Mouse (Mus musculus) right cerebral cortex, adult 2 months (tissue): ENCODE results near the gene Zc3h12c.

Source experiments
- DNase-seq, 2 experiments: peaks; one replicate each; pipeline ENCODE4 v3.0.0; 2021 to 2022; ENCODE audit warnings: low spot score in 2 of 2

The Zc3h12c gene

GRCm38 (mm10) chr9:52167084-52167483 lies 1.3 kb downstream of the Zc3h12c start:
- DNase-seq = no peak

GRCm38 (mm10) chr9:52165706-52166090 lies 2.7 kb downstream of the Zc3h12c start:
- DNase-seq = no peak

- no peak for DNase-seq
Observed at GRCm38 (mm10) chr9:52165076-52165705, 3.2 kb downstream of the Zc3h12c start.

GRCm38 (mm10) chr9:52160512-52160911 lies 7.9 kb downstream of the Zc3h12c start:
- no peak for DNase-seq

- no peak for DNase-seq
Observed at GRCm38 (mm10) chr9:52158561-52158960, 9.8 kb downstream of the Zc3h12c start.

GRCm38 (mm10) chr9:52155417-52155816 lies 13.0 kb downstream of the Zc3h12c start:
- no peak for DNase-seq

DNA sequence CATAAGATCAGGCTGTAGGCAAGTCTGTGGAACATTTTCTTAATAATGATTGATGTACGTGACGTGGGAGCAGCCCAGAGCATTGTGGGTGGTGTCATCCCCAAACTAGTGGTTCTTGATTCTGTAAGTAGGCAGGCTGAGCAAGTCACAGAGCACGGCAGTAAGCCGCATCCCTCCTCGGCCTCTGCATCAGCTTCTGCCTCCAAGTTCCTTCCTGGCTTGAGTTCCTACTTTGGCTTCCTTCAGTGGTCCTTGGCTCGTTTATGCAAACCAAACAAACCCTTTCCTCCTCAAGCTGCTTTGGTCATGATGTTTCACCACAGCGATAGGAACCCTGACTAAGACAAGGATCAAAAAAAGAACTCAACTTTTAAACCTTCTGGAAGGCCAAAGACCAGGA lies 14.1 kb downstream of the Zc3h12c start:
- no peak for DNase-seq

DNA sequence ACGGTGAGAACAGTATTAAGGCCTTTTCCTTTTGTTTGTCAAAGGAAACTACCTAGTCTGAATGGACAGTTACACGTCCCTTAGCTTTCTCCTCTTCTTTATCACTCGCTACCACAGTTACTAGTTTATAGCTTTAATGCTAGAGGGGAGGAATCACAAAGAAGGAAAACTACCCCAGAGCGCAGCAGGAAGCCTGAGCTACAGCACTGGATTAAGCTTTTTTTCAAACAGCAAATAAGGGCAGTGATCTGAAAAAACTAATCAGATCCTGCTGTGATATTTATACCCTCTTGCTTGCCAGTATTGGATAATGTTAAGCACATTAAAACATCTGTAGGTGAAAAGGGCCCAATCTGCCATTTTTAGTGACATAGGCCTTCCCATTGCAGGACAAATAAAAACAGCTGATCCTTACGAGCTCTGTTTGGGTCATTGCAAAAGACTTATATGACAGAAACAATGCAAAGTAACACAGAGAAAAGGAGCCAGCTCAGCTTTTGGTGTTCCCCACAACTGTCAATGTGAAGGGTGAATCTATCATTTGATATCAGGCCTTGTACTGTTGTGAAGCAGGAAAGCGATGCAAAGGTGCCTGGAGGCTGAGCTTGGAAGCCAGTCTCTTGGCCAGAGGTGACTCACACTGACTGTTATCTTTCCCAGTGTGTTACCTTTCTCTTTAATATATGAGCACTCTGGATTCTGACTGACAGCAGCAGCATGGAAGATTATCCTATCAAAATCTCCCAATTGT lies 16.1 kb downstream of the Zc3h12c start:
- DNase-seq = no peak

DNA sequence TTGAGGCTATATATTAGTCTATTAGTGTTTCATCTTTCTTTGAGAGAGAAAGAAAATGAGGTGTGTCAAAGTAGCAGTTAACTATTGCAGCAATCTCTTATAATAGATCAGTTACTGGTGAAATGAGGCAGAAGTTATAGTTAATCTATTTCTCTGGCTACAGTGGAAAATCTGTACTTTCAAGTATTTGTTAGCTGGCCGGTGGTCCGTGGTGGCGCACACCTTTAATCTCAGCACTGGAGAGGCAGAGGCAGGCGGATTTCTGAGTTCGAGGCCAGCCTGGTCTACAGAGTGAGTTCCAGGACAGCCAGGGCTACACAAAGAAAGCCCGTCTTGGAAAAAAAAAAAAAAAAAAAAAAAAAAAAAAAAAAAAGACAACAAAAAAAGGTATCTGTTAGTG lies 18.6 kb downstream of the Zc3h12c start:
- no peak for DNase-seq

- no peak for DNase-seq
Observed at GRCm38 (mm10) chr9:52149286-52149685, 19.1 kb downstream of the Zc3h12c start.

GRCm38 (mm10) chr9:52148831-52149230 lies 19.5 kb downstream of the Zc3h12c start:
- no peak for DNase-seq

- DNase-seq = no peak
Observed at GRCm38 (mm10) chr9:52148311-52148710, 20.1 kb downstream of the Zc3h12c start.

GRCm38 (mm10) chr9:52146241-52146640 lies 22.1 kb downstream of the Zc3h12c start:
- DNase-seq = no peak

DNA sequence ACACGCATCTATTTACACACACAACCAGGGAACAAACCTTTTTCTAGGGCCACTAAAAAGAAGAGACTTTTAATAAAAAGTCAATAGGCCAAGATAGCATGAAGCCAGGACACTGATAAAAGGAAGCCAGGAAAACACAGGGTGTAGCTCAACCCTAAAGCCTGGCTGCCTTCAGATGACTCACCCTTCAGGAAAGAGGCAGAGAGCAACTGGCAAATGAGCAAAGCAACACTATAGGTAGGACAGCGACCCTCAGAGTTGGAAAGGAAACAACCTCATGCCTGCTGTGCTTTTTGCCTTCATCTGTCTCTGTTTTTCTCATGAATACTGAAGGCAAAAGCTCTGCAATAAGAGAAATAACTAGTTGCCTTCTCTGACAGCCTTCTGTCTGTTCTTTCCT lies 35.6 kb downstream of the Zc3h12c start:
- DNase-seq = no peak

- peak; percentile 37 to 60 for DNase-seq
Observed at GRCm38 (mm10) chr9:52130348-52130747, 38.0 kb downstream of the Zc3h12c start.

- no peak for DNase-seq
Observed at GRCm38 (mm10) chr9:52125225-52125624, 43.1 kb downstream of the Zc3h12c start.

DNA sequence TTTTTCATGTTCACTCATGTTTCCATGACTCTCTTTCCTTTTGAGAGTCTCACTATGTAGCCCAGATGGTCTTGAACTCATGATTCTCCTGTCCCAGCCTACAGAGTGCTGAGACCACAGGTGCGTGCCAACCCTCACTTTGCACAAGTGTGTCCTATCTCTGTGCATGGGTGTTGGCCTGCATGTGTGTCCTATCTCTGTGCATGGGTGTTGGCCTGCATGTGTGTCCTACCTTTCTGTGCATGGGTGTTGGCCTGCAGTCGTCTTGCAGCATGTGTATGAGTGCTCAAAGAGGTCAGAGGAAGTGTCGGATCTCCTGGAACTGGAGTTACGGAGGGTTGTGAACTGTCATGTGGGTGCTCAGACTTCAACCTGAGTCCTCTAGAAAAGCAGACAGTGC lies 49.2 kb downstream of the Zc3h12c start:
- no peak for DNase-seq

GRCm38 (mm10) chr9:52113091-52113490 lies 55.3 kb downstream of the Zc3h12c start:
- DNase-seq = no peak

GRCm38 (mm10) chr9:52110738-52111137 lies 57.6 kb downstream of the Zc3h12c start:
- no peak for DNase-seq

GRCm38 (mm10) chr9:52107161-52107560 lies 61.2 kb downstream of the Zc3h12c start:
- DNase-seq = no peak

DNA sequence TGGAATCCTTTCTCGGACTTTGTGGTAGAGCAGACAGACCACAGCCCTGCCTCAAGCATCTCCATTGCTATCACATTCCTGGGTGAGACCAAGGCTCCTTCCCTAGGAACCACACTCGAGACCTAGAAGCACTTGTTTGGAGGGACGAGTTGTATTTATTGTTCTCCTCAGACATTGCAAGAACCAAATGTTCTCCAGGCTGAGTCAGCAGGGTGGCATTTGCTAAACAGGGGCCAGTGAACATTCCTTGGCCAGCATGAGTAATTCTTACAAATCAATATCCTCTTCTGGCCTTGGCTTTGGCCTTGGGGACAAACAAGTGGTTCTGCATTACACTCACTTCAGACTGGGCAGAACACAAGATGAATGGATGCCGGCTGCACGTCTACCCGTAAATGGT lies 62.9 kb downstream of the Zc3h12c start:
- no peak for DNase-seq

- no peak for DNase-seq
Observed at GRCm38 (mm10) chr9:52104225-52104615, 64.2 kb downstream of the Zc3h12c start.

- no peak for DNase-seq
Observed at GRCm38 (mm10) chr9:52103448-52104224, 64.7 kb downstream of the Zc3h12c start.
